Mouse (Mus musculus) embryonic facial prominence, embryonic 10.5 days (tissue): ENCODE measurements at regions not wholly inside any gene's neighbourhood (a gene's known extent, or its start where the extent isn't known, plus 50 kb on each side); places are given as distances from the start of the nearest gene placed in this dataset.
A peak's percentile ranks its signal among the peaks of the same experiment; 100 is the strongest.

Source experiments
- DNase-seq: peaks from one replicate; pipeline ENCODE4 v3.0.0-alpha.2; 2017; ENCODE audit warnings: low spot score
- H3K27ac ChIP-seq: fragments of 300-500 bp; sonication (generic); replicated peaks from 2 replicates; pipeline ENCODE4 v1.5.1; 2016; ENCODE audit warnings: mild to moderate bottlenecking
- H3K27me3 ChIP-seq: fragments of 300-500 bp; sonication (generic); replicated peaks from 2 replicates; pipeline ENCODE4 v1.6.1; 2016; ENCODE audit warnings: low read depth, mild to moderate bottlenecking; ENCODE audit not compliant: poor library complexity, severe bottlenecking
- H3K36me3 ChIP-seq: fragments of 300-500 bp; sonication (generic); replicated peaks from 2 replicates; pipeline ENCODE4 v1.6.1; 2016; ENCODE audit warnings: mild to moderate bottlenecking, moderate library complexity
- H3K4me1 ChIP-seq: fragments of 300-500 bp; sonication (generic); 2 replicates; pipeline ENCODE4 v1.6.1; 2016
- H3K4me3 ChIP-seq: fragments of 300-500 bp; sonication (generic); 2 replicates; pipeline ENCODE4 v1.5.1; 2016; ENCODE audit warnings: mild to moderate bottlenecking, moderate library complexity
- H3K9me3 ChIP-seq: fragments of 300-500 bp; sonication (generic); 2 replicates; pipeline ENCODE4 v1.6.1; 2016; ENCODE audit warnings: mild to moderate bottlenecking
- WGBS: fragments of 180-500 bp; shearing (Covaris S2); methylation state at CpG from one replicate; pipeline ENCODE4 v1.1.7; 2016; 5-methylcytosine and 5-hydroxymethylcytosine counted together

DNA sequence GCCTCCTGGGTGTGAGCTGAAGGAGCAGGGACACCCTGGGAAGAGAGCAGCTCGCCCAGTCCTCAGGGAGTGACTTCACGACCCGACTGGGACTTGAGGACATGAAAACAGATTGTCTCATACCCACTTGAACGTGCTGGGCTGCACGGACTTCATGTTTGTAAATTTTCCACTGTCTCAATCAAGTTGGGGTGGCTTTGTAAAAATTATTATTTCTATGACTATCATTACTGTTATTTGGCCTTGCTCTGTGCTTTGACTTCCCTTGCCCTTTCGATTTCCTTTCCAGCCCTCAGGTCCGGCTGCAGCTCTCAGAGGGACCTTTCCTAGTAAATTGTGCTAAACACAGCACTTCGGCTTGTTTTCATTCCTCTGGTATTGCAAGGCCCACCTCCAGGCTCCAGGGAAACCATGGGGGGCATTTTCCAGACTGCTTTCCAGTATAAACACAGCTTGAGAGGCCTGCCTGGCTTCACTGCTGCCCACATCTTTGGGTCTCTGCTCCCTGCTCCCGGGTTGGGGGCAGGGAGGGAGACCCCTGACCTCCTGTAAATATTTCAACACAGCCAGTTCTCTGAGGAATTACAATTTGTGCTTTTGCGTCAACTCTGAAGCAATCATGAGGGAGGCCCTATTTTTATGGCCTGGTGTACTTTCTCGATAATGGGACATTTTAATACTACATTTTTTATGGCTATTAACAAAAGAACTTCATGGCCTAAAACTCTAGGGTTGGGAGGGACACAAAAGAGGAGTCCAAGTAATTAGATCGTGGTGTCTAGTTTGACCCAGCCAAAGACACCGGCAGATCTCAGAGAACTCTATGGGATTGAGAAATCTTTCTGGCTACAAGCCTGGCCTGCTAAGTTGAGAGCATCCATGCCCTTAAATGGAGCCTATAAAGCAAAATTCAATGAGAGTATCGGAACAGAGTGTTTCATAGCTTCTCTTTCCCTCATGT, 68.9 kb upstream of the Errfi1 start:
- H3K4me1 ChIP-seq: peaks cover 60% of the 10 kb centered on the region
- H3K4me3 ChIP-seq: no peak overlapping the region
- H3K36me3 ChIP-seq: no peaks in the 10 kb centered on the region
- peak overlapping the region; percentile 71 for H3K27ac ChIP-seq
- DNase-seq: peak; percentile 54
- 60% methylated on average over 14 of the region's 14 CpGs for WGBS
- no peaks in the 10 kb centered on the region for H3K9me3 ChIP-seq
- no peaks in the 10 kb centered on the region for H3K27me3 ChIP-seq

DNA sequence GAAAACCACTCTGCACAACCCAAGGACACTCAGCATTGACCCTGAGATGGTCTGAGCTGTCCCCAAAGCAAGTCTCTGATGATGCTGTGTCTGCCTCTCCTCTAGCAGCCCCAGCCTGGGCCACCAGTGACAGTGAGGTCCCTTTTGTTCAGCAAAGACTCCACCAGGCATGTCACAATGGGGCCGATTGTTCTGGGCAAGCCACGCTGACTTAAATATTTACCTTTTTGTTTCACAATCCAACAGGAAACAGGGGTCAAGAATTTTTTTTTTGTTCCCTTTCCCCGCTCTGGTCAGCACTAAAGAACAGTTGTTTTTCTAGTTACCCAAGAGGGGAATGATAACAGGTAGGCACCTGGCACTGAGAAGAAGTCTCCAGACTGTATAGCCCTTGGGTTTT, 72.4 kb upstream of the Errfi1 start:
- peaks cover 66% of the 10 kb centered on the region for H3K4me1 ChIP-seq

DNA sequence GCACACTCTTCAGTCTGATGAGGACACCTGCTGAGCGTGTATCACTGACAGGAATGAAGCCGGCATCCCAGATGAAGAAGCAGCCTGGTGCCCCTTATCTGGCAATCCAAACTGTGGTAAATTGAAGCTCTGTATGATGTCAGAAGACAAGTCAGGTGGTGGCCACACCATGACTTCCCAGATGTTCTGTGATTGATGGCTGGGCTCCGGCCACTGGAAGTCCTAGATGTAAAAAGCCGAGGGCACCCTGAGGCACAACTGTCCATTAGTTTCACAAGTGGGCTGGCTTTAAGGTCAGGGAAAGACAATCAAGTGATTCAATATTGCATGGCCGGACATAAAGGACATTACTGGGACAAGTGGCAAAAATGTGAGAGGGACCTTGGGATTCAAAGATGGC, 74.4 kb upstream of the Errfi1 start:
- Histone ChIP-seq H3K27ac (no peak overlapping the region), H3K27me3 (no peaks in the 10 kb centered on the region), H3K4me3 (no peak overlapping the region), H3K9me3 (peaks cover 3% of the 10 kb centered on the region), H3K36me3 (no peaks in the 10 kb centered on the region), H3K4me1 (peaks cover 56% of the 10 kb centered on the region)
- DNase-seq: no peak
- WGBS: 52% methylated on average over 5 of the region's 5 CpGs

More for the DNA sequence above, 72.4 kb upstream of the Errfi1 start:
- Histone ChIP-seq H3K4me3 (no peak overlapping the region), H3K36me3 (no peaks in the 10 kb centered on the region), H3K27me3 (no peaks in the 10 kb centered on the region), H3K27ac (peak overlapping the region; percentile 66), H3K9me3 (no peaks in the 10 kb centered on the region)
- 33% methylated on average over 3 of the region's 3 CpGs for WGBS
- DNase-seq: no peak

DNA sequence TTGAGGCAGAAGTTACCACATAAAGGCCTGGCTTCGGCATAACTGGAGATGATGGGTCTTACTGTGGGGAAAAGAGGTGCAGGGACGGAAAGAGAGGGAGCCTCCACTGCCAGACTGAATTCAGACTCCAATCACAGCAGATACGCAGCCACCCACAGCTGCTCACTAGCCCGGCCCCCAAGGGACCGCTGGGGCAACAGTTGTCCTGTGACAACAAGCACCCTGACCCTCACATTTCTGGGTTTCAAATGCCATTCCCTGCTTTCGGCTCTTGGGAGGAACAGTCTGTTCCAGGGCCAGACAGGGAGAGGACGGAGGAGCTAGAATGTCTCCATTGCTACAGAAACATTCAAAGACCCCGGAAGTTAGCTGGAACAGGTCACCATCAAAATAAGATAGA, 75.0 kb upstream of the Errfi1 start:
- no peaks in the 10 kb centered on the region for H3K36me3 ChIP-seq
- H3K4me1 ChIP-seq: peaks cover 50% of the 10 kb centered on the region
- H3K9me3 ChIP-seq: peaks cover 8% of the 10 kb centered on the region
- DNase-seq: no peak
- WGBS: 51% methylated on average over 8 of the region's 8 CpGs
- no peak overlapping the region for H3K4me3 ChIP-seq
- peak overlapping the region; percentile 68 for H3K27ac ChIP-seq
- H3K27me3 ChIP-seq: no peaks in the 10 kb centered on the region

DNA sequence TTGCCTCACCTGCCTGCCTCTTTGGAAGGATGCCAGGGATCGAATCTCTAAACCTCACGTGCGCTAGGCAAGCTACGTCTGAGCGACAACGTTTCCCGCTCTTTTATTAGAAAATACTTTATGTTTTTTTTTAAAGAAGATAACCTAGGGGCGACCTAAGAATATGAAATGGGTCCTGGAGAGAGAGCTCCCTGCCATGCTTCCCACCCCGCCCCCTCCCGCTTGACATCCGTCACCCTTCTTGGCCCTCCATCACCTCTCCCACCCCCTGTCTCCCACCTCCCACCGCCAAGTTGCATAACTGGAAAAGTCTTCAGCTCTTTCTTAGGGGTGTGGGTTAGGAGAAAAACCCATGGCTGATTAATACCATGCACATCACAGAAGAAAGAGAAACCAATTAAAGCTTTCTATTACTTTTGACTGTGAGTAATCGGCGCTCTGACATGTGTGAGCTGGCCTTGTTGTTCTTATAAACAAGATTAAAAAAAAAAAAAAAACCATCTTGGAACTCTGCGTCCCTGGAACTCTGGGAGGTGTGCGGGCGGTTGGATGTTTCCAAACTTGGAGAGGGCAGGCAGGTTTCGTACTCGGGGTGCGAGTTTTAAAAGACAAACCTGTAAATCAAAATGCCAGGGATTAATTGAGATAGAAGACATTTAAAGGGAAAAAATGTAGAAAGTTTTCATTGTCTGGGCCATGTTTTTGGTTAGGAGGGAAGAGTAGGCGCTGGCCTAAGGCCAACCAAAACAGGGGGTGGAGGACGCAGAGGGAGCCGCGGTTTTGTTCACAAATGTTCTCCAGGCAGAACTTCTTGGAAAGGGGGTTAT, 77.8 kb upstream of the Errfi1 start:
- WGBS: 84% methylated on average over 24 of the region's 24 CpGs
- Histone ChIP-seq H3K4me1 (peaks cover 36% of the 10 kb centered on the region), H3K36me3 (no peaks in the 10 kb centered on the region), H3K4me3 (no peak overlapping the region), H3K27ac (no peak overlapping the region), H3K9me3 (peaks cover 20% of the 10 kb centered on the region), H3K27me3 (no peaks in the 10 kb centered on the region)
- DNase-seq: no peak

DNA sequence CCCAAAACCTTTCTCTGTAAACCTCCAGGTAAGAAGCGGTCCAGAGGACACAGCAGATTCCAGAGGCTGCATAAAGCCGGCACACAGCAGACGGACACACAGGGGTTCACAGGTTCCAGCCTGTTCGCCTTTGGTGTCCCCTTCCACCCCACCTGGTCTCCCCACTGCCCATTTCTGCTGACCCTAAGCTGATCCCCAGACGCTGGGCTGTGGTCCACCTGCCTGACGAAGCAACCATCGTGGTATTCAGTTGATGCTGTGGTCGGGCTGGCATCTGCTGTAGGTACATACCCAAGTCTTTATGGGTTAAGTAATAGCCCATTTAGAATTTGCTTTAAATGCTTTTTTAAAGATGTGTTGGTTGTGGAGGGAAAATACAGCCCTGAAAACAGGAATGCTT, 78.4 kb upstream of the Errfi1 start:
- H3K27ac ChIP-seq: no peak overlapping the region
- no peak for DNase-seq
- 95% methylated on average over 8 of the region's 8 CpGs for WGBS

DNA sequence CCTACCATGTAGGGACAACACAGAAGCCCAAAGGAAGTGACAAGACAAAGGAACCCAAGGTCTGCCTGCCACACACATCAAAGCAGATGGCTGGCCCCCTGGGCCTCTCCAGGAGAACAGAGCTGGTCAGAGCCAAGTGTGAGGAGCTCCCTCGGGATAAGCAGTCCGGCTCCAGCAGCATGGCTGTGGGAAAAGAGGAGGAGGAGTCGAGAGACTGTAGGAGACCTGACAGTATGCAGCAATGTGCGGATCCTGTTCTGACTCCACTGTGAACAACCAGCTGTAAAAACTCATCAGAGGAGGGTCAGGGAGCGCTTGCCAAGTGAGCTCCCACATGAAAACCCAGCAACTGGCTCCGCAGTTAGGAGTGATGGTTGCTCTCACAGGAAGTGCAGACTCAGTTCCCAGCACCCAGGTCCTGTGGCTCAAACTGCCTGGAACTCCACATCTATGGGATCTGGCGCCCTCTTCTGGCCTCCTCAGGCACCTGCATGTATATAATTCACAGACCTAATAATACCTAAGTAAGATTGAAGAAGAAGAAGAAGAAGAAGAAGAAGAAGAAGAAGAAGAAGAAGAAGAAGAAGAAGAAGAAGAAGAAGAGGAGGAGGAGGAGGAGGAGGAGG, 79.3 kb upstream of the Errfi1 start:
- Histone ChIP-seq H3K27ac (0 out of 2 replicates have a peak overlapping the region, but pooled peaks have one; percentile 6), H3K27me3 (no peaks in the 10 kb centered on the region), H3K36me3 (no peaks in the 10 kb centered on the region), H3K9me3 (peaks cover 20% of the 10 kb centered on the region), H3K4me1 (peaks cover 21% of the 10 kb centered on the region), H3K4me3 (no peak overlapping the region)
- DNase-seq: no peak
- WGBS: 85% methylated on average over 7 of the region's 7 CpGs

More for the DNA sequence above, 78.4 kb upstream of the Errfi1 start:
- Histone ChIP-seq H3K27me3 (no peaks in the 10 kb centered on the region), H3K9me3 (peaks cover 20% of the 10 kb centered on the region), H3K4me3 (no peak overlapping the region), H3K36me3 (no peaks in the 10 kb centered on the region), H3K4me1 (peaks cover 29% of the 10 kb centered on the region)

DNA sequence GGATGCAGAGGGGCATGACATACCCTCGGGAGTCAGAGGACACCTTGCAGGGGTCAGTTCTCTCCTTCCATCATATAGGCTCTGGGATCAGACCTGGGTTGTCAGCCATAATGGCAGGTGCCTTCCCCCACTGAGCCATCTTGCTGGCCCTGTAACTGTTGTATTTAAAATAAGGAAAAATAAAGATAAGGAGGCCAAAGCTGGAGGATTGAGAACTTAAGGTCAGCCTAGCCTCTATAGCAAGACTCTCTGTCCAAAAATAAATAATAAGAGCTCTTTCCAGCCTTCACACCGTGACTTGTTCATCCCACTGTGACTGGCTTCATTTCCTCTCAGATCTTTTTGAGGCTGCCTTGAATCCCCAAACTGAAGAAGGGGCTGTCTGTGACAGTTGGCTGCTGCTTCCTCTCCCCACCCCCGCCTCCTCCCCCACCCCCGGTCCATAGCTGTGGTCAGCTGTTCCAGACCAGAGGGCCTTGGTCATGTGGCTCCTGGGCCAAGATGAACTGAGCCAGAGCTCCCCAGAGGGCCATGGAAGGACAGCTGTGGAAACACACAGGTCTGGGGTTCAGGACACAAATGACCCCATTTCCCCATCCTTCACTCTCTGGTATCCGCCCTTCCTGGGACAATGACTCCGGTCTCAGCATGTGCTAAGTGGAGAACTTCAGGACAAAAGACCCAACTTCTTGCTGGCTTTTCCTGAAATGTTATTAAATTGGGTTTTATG, 81.6 kb upstream of the Errfi1 start:
- H3K9me3 ChIP-seq: peaks cover 20% of the 10 kb centered on the region
- no peaks in the 10 kb centered on the region for H3K27me3 ChIP-seq
- WGBS: 71% methylated on average over 6 of the region's 6 CpGs
- no peak for DNase-seq
- H3K4me3 ChIP-seq: no peak overlapping the region
- H3K27ac ChIP-seq: peak overlapping the region; percentile 14; the same call in 1 of the 2 replicates
- H3K36me3 ChIP-seq: no peaks in the 10 kb centered on the region
- peaks cover 9% of the 10 kb centered on the region for H3K4me1 ChIP-seq

DNA sequence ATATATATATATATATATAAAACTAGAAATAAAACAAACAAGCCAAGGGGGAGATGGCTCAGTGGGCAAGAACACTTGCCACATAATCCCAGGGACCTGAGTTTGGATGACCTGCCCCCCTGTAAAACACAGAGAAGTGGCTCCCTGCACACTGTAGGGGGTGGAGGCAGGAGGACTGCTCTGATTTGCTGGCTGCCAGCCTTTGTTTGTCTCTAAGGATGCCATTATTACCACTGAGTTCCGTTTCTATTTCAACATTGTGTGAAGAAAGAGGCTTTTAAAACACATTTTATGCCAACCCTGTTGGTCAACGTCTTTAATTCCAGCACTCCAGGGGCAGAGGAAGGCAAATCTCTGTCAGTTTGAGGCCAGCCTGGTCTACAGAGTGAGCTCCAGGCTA, 82.2 kb upstream of the Errfi1 start:
- H3K4me1 ChIP-seq: peaks cover 9% of the 10 kb centered on the region
- H3K27ac ChIP-seq: no peak overlapping the region
- no peak overlapping the region for H3K4me3 ChIP-seq
- H3K9me3 ChIP-seq: peaks cover 20% of the 10 kb centered on the region
- WGBS: 61% methylated on average over 2 of the region's 2 CpGs
- no peak for DNase-seq
- H3K36me3 ChIP-seq: no peaks in the 10 kb centered on the region
- H3K27me3 ChIP-seq: no peaks in the 10 kb centered on the region

DNA sequence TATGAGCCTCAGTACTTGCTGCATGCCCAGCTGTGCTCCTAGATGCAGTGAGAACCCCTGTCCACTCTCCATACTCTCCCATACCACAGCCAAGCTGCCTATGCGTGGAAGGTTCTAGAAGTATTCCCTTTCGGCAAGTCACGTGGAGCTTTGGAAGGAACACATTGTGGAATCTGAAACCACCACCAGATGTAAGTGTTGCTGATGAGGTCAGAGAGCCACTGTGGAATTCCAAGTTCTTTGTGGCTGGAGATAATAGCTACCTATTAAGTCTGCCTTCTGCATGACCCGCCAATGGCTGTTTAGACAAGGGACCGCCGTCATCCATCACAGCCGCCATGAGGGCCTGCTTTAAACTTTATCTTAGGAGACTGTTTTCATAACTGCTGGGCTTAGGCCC, 84.7 kb upstream of the Errfi1 start:
- H3K27ac ChIP-seq: peak overlapping the region; percentile 61
- H3K4me1 ChIP-seq: peaks cover 17% of the 10 kb centered on the region
- 52% methylated on average over 7 of the region's 7 CpGs for WGBS
- DNase-seq: peak; percentile 59
- no peak overlapping the region for H3K4me3 ChIP-seq
- peaks cover 14% of the 10 kb centered on the region for H3K9me3 ChIP-seq
- no peaks in the 10 kb centered on the region for H3K36me3 ChIP-seq
- H3K27me3 ChIP-seq: no peaks in the 10 kb centered on the region

DNA sequence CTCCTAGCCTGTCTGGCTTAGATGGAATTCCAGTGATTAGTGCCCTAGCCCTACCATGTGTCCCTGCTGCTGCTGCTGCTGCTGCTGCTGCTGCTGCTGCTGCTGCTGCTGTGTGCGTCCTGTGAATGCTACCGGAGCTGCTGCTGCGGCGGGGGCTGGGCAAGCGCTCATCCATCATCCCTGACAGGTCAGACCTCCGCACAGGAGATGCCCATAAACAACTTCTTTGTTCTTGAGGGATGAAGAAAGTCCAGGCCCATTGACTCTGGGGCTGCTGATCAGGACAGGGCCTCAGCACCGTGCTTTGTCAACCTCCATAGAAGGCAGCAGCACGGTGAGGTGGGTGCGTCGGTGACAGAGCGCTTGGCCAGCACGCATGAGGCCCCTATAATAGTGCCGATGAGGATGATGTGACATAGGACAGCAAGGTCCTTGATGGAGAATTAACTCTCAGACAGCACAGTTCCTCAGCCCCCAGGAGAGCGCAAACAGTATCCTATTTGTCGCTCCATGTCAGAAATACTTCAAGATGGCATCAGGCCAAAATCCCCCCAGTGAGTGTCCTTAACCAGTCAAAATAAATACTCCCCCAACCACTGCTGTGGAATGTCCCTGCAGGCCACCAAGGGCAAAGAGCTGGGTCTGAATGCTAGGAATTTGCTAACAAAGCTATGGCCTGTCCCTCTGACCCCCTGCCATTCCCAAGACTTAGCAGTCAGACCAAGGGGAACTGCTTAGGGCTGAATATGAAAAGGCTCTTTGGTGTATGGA, 95.1 kb upstream of the Errfi1 start:
- peaks cover 32% of the 10 kb centered on the region for H3K4me1 ChIP-seq

More for the DNA sequence above, 95.1 kb upstream of the Errfi1 start:
- WGBS: 8% methylated on average over 15 of the region's 15 CpGs
- H3K4me3 ChIP-seq: peak overlapping the region; percentile 42
- H3K36me3 ChIP-seq: no peaks in the 10 kb centered on the region
- H3K9me3 ChIP-seq: 0 out of 2 replicates have a peak, but pooled peaks cover 4% of the 10 kb centered on the region
- H3K27me3 ChIP-seq: no peaks in the 10 kb centered on the region
- peak; percentile 78 for DNase-seq
- H3K27ac ChIP-seq: peak overlapping the region; percentile 89
